Mouse (Mus musculus) cerebellum, adult 2 months (tissue): Measurements from ENCODE around the gene Sirpa.

Experiments used
- CTCF ChIP-seq: fragments of 200-500 bp; IDR thresholded peaks from 2 replicates; pipeline ENCODE4 v1.5.1; 2011; ENCODE audit warnings: low read depth, mild to moderate bottlenecking, control low read depth, low read length, moderate library complexity, borderline replicate concordance; ENCODE audit not compliant: insufficient read depth
- POLR2A ChIP-seq: fragments of 200-500 bp; IDR thresholded peaks from 2 replicates; pipeline ENCODE4 v1.6.1; 2011; ENCODE audit warnings: low read length, control low read depth, borderline replicate concordance; ENCODE audit not compliant: insufficient read depth

DNA sequence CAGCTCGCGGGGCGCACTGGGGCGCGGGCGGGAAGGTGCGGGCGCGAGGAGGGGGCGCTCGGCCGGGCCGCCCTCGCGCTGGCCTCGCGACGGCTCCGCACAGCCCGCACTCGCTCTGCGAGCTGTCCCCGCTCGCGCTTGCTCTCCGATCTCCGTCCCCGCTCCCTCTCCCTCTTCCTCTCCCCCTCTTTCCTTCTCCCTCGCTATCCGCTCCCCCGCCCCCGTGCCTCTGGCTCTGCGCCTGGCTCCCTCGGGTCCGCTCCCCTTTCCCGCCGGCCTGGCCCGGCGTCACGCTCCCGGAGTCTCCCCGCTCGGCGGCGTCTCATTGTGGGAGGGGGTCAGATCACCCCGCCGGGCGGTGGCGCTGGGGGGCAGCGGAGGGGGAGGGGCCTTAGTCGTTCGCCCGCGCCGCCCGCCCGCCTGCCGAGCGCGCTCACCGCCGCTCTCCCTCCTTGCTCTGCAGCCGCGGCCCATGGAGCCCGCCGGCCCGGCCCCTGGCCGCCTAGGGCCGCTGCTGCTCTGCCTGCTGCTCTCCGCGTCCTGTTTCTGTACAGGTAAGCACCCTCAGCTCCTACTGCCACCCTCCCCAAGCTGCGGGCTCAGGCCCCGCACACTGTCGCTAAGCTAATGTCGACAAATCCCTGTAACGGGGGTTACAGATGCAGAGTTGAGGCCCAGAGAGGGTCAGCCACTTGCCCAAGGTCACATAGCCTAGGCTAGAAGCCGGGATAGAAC lies 673 bp downstream of the Sirpa start:
- TF ChIP-seq CTCF (no peak), POLR2A (peak; percentile 74; the same call in 1 of the 2 replicates)
